In genomic region chr19:45366651-45367050, GRCm38 (mm10) we compare ENCODE assay signal across 29 mouse cellular contexts. TPM values are rescaled to one million over a fixed set of nuclear protein-coding genes. Genes with fewer than 3 reads are reported as not detected.
DNase-seq lines count a peak whose midpoint lies in the region; ATAC-seq and TF ChIP-seq lines count a peak whose summit lies in the region.
"Had no signal": no experiment of that assay in that cellular context is flagged by ENCODE, and none has a peak within 500 bp of the region (broad histone marks: within the 10 kb centered on the region; RNA-seq: fewer than 3 reads in every experiment).

No protein-coding gene starts in this region.

- TF ChIP-seq POLR2A in testis, adult 2 months (IDR thresholded peaks at IDR 0.05; ENCODE audit: control insufficient read depth, low read depth, low read length): no peak

- H3K4me1 ChIP-seq in testis, adult 2 months (ENCODE audit: control insufficient read depth, insufficient read depth, low read length): peaks cover 3% of the 10 kb centered on the region

- no peaks in the 10 kb centered on the region; the same call in 1 of the 2 replicates for H3K36me3 ChIP-seq in testis, adult 2 months (ENCODE audit: control insufficient read depth, insufficient read depth, low read length)

- H3K27me3 ChIP-seq in testis, adult 2 months (ENCODE audit: control insufficient read depth, insufficient read depth, low read length): no peaks in the 10 kb centered on the region
- H3K27me3 ChIP-seq in Patski: peaks cover 1% of the 10 kb centered on the region
- H3K27me3 ChIP-seq: forebrain, embryonic 13.5 days; heart, embryonic 12.5 days; hindbrain, embryonic 15.5 days; neural tube, embryonic 15.5 days had no signal

- no peak for TF ChIP-seq CTCF in testis, adult 2 months (IDR thresholded peaks at IDR 0.05; ENCODE audit: control insufficient read depth, insufficient read depth, insufficient replicate concordance, low read depth, low read length)
- no peak for TF ChIP-seq CTCF in Patski (IDR thresholded peaks at IDR 0.05)

- POLR2A ChIA-PET in Patski (lab: Charles Lee): interaction anchor here (0.5 to 1.1 kb wide), 2 partner anchors 31 to 1700 kb away, joined by 3 read pairs; no protein-coding TSS in a partner anchor

- no peak for ATAC-seq in Patski
- ATAC-seq: activated CD4-positive, CD25-positive, alpha-beta regulatory T cell, adult 4 months; forebrain, embryonic 13.5 days; inflammation-experienced regulatory T-cells, adult 6 months had no signal

- CTCF ChIA-PET in Patski (lab: Charles Lee): interaction anchor here (1.8 to 1.9 kb wide), 2 partner anchors 55 to 65 kb away, joined by 4 to 6 read pairs; no protein-coding TSS in a partner anchor

- in situ Hi-C loops in Patski (cut with MboI; ENCODE audit: low pct_unique_long_range_greater_than_20kb): no loop called here

- peak overlapping the region; percentile 68 for H3K27ac ChIP-seq in testis, adult 2 months (ENCODE audit: control insufficient read depth, insufficient read depth, low read depth, low read length)
- H3K27ac ChIP-seq: forebrain, embryonic 13.5 days; heart, adult 2 months; hindbrain, embryonic 10.5 days; hindbrain, embryonic 15.5 days; liver, embryonic 14.5 days; neural tube, embryonic 15.5 days; stomach, postnatal 0 days had no signal

- DNase-seq in adrenal gland, postnatal 14 days: peak; percentile 7
- DNase-seq in adrenal gland, postnatal 25 days: no peak
- no peak for DNase-seq in testis, postnatal 14 days (ENCODE audit: low spot score)
- peak; percentile 4 for DNase-seq in Patski (ENCODE audit: low read depth, low spot score)
- DNase-seq in retina, embryonic 14.5 days (ENCODE audit: low spot score): no peak
- no peak for DNase-seq in heart, postnatal 4 days
- DNase-seq: cerebellum, adult 18-20 months; cerebellum, postnatal 14 days; gastrocnemius, postnatal 36 days; heart, adult 2 months; kidney, adult 11 months; kidney, postnatal 14 days; layer of hippocampus, adult 9-11 months; liver; lung, embryonic 14.5 days; lung, postnatal 14 days; midbrain, embryonic 14.5 days; spleen, adult 18-20 months; thymus, postnatal 4 days had no signal

- peak overlapping the region; percentile 69 for H3K4me3 ChIP-seq in testis, adult 2 months (ENCODE audit: control insufficient read depth, low read depth, low read length)
- H3K4me3 ChIP-seq: forebrain, embryonic 13.5 days; heart, adult 2 months; heart, embryonic 12.5 days; hindbrain, embryonic 10.5 days; hindbrain, embryonic 15.5 days; neural tube, embryonic 15.5 days had no signal

RNA-seq across cellular contexts. Expression of gene Btrc, which starts 3.1 kb away (rescaled TPM):
- total RNA-seq in adrenal gland, postnatal 14 days (2021): 27.3 and 28.5 TPM in 2 replicates
- total RNA-seq in adrenal gland, postnatal 25 days (2021): 32.8 and 42.6 TPM in 2 replicates
- 55.6 and 56.6 TPM in 2 replicates for polyA plus RNA-seq in testis, adult 2 months (2012; rRNA removed)
- polyA plus RNA-seq in Patski (2021): 42.1 TPM
- total RNA-seq in heart, postnatal 4 days (2021): 10 to 100 TPM; 24.6 to 25.1 TPM

Comparison
In these comparisons a context has a peak if more than half of its experiments do, and no peak if none do; other contexts are left out.
1. DNase-seq: peak in adrenal gland, postnatal 14 days (single experiment) and Patski (single experiment); none in adrenal gland, postnatal 25 days (single experiment), testis, postnatal 14 days (single experiment), retina, embryonic 14.5 days (single experiment) and heart, postnatal 4 days (single experiment).